Mouse (Mus musculus): ENCODE measurements around the gene Atp8a2.

DNA sequence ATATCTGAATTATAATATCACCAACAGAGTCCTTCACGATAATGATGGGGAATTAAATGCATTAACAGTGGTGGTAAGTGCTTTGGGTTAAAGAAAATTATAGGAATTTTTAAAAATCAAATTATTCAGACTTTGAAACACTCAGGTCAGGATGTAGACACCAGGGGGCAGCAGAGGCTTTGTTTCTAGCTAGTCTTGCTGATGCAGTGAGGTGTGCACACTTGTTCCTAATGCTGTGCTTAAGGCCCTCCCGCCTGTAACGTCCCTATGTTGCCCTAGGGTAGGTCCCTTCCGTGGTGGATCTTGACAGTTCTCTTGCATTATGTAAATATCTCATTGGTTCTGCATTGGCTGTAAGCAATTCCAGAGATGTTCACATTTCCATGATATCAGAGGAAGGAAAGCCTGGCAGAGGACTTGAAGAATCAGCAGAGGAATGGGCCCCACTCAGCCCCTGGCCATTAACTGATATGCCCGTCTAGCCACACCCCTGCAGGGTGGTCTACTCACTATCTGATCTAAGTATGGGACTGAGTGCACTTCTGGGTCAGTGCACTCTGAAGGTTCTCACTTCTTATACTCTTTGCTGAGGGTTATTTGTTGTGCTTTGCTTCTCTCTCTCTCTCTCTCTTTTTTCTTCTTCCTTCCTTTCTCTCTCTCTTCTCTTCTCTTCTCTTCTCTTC, 591.2 kb downstream of the Atp8a2 start:
- TF ChIP-seq POLR2A (IDR thresholded peaks at IDR 0.05; ENCODE audit: borderline replicate concordance, insufficient read depth, low read length) (no peak), CTCF (IDR thresholded peaks at IDR 0.05; ENCODE audit: borderline replicate concordance, insufficient read depth, low read depth, low read length) (peak; percentile 72)

Measured in cerebellum, adult 2 months (tissue).